Mouse (Mus musculus): Measurements from ENCODE around the gene Galnt17. TPM values are rescaled to one million over a fixed set of nuclear protein-coding genes. Genes with fewer than 3 reads are reported as not detected.

Gene Galnt17
- polyA plus RNA-seq, 2 experiments from 2014 or later = not detected

- ATAC-seq = no peak
Observed at GRCm38 (mm10) chr5:131241689-131242088, 66.6 kb downstream of the Galnt17 start.

GRCm38 (mm10) chr5:131239813-131240212 is 68.5 kb downstream of the Galnt17 start:
- ATAC-seq = no peak

- ATAC-seq = no peak
Observed at GRCm38 (mm10) chr5:131236906-131237305, 71.4 kb downstream of the Galnt17 start.

- ATAC-seq = no peak
Observed at GRCm38 (mm10) chr5:131233828-131234227, 74.5 kb downstream of the Galnt17 start.

GRCm38 (mm10) chr5:131231060-131231459 is 77.2 kb downstream of the Galnt17 start:
- ATAC-seq = no peak

GRCm38 (mm10) chr5:131229744-131230143 is 78.6 kb downstream of the Galnt17 start:
- no peak for ATAC-seq

- no peak for ATAC-seq
Observed at GRCm38 (mm10) chr5:131223416-131223815, 84.9 kb downstream of the Galnt17 start.

- no peak for ATAC-seq
Observed at GRCm38 (mm10) chr5:131222498-131223244, 85.6 kb downstream of the Galnt17 start.

GRCm38 (mm10) chr5:131218221-131218620 is 90.1 kb downstream of the Galnt17 start:
- no peak for ATAC-seq

GRCm38 (mm10) chr5:131211618-131212017 is 96.7 kb downstream of the Galnt17 start:
- ATAC-seq = no peak

GRCm38 (mm10) chr5:131201146-131201545 is 107.2 kb downstream of the Galnt17 start:
- ATAC-seq = no peak

- ATAC-seq = no peak
Observed at GRCm38 (mm10) chr5:131192311-131192710, 116.0 kb downstream of the Galnt17 start.

- no peak for ATAC-seq
Observed at GRCm38 (mm10) chr5:131184566-131184965, 123.7 kb downstream of the Galnt17 start.

- no peak for ATAC-seq
Observed at GRCm38 (mm10) chr5:131181231-131181630, 127.1 kb downstream of the Galnt17 start.

GRCm38 (mm10) chr5:131180756-131181155 is 127.5 kb downstream of the Galnt17 start:
- ATAC-seq = no peak

- no peak for ATAC-seq
Observed at GRCm38 (mm10) chr5:131177851-131178250, 130.4 kb downstream of the Galnt17 start.

GRCm38 (mm10) chr5:131177168-131177567 is 131.1 kb downstream of the Galnt17 start:
- no peak for ATAC-seq

- no peak for ATAC-seq
Observed at GRCm38 (mm10) chr5:131169186-131169585, 139.1 kb downstream of the Galnt17 start.

- ATAC-seq = no peak
Observed at GRCm38 (mm10) chr5:131167366-131167765, 140.9 kb downstream of the Galnt17 start.

- no peak for ATAC-seq
Observed at GRCm38 (mm10) chr5:131165681-131166080, 142.6 kb downstream of the Galnt17 start.

GRCm38 (mm10) chr5:131157866-131158265 is 150.4 kb downstream of the Galnt17 start:
- ATAC-seq = no peak

GRCm38 (mm10) chr5:131156323-131156722 is 152.0 kb downstream of the Galnt17 start:
- no peak for ATAC-seq

GRCm38 (mm10) chr5:131142606-131143005 is 165.7 kb downstream of the Galnt17 start:
- ATAC-seq = no peak

- no peak for ATAC-seq
Observed at GRCm38 (mm10) chr5:131134809-131135208, 173.5 kb downstream of the Galnt17 start.
